23 mouse cellular contexts compared by ENCODE assay signal in genomic region chr17:77210947-77211346, GRCm38 (mm10).
DNase-seq lines count a peak whose midpoint lies in the region; ATAC-seq and TF ChIP-seq lines count a peak whose summit lies in the region.
"Had no signal": no experiment of that assay in that cellular context is flagged by ENCODE, and none has a peak within 500 bp of the region (broad histone marks: within the 10 kb centered on the region; RNA-seq: fewer than 3 reads in every experiment).

No protein-coding gene starts in this region.

- peak; percentile 90; the same call in 1 of the 2 replicates for ATAC-seq in lung, embryonic 15.5 days (ENCODE audit: borderline replicate concordance, extremely low read depth, low FRiP score, low TSS enrichment)
- peak; percentile 89 for ATAC-seq in lung, postnatal 0 days
- no peak for ATAC-seq in forebrain, embryonic 12.5 days (ENCODE audit: low FRiP score)
- ATAC-seq: activated CD4-positive, CD25-positive, alpha-beta regulatory T cell, adult 4 months; CD4-positive, CD25-positive, alpha-beta regulatory T cell, adult 4 months; forebrain, embryonic 14.5 days; forebrain, postnatal 0 days had no signal

- peak; percentile 82 for DNase-seq in lung, postnatal 0 days (ENCODE audit: low spot score)
- DNase-seq in lung, postnatal 25 days (ENCODE audit: low spot score), result peak; percentile 14
- DNase-seq in urinary bladder, postnatal 14 days (ENCODE audit: low spot score), result no peak
- no peak for DNase-seq in ovary, postnatal 10 days (ENCODE audit: low spot score)
- DNase-seq: adrenal gland, adult 8-10 months; adrenal gland, postnatal 25 days; cerebellum, adult 11-12 months; cerebellum, adult 8-10 months; cerebellum, postnatal 10 days; cerebellum, postnatal 36 days; embryo, embryonic 11 days; forebrain, postnatal 0 days; gastrocnemius, postnatal 25 days; heart, adult 2 months had no signal

- H3K4me2 ChIP-seq in lung, embryonic 15.5 days, result no peak overlapping the region
- H3K4me2 ChIP-seq in lung, postnatal 0 days (replicated peaks; ENCODE audit: low read depth, low read length), result no peak overlapping the region
- no peak overlapping the region for H3K4me2 ChIP-seq in forebrain, embryonic 12.5 days
- H3K4me2 ChIP-seq: heart, embryonic 11.5 days; hindbrain, embryonic 12.5 days; hindbrain, embryonic 15.5 days had no signal

- no peaks in the 10 kb centered on the region for H3K4me1 ChIP-seq in lung, embryonic 15.5 days
- no peaks in the 10 kb centered on the region for H3K4me1 ChIP-seq in lung, postnatal 0 days (ENCODE audit: insufficient read depth, low read depth, low read length)
- no peaks in the 10 kb centered on the region for H3K4me1 ChIP-seq in forebrain, embryonic 12.5 days
- H3K4me1 ChIP-seq: forebrain, embryonic 10.5 days; hindbrain, embryonic 12.5 days; hindbrain, embryonic 15.5 days had no signal

- no peak overlapping the region for H3K4me3 ChIP-seq in lung, embryonic 15.5 days
- H3K4me3 ChIP-seq in lung, postnatal 0 days (ENCODE audit: low read depth, low read length), result no peak overlapping the region
- no peak overlapping the region for H3K4me3 ChIP-seq in forebrain, embryonic 12.5 days (replicated peaks)
- H3K4me3 ChIP-seq: forebrain, embryonic 10.5 days; heart, adult 2 months; hindbrain, embryonic 12.5 days; hindbrain, embryonic 15.5 days had no signal

- no peak overlapping the region for H3K9ac ChIP-seq in lung, embryonic 15.5 days
- H3K9ac ChIP-seq in lung, postnatal 0 days (replicated peaks; ENCODE audit: low read depth), result no peak overlapping the region
- no peak overlapping the region for H3K9ac ChIP-seq in forebrain, embryonic 12.5 days
- H3K9ac ChIP-seq: forebrain, postnatal 0 days; hindbrain, embryonic 12.5 days; hindbrain, embryonic 15.5 days had no signal

- peak; percentile 66 for TF ChIP-seq EP300 in lung, postnatal 0 days (IDR thresholded peaks at IDR 0.05)

- 14% methylated on average over 1 of the region's 1 CpGs for WGBS in lung, embryonic 15.5 days
- 13% methylated on average over 1 of the region's 1 CpGs for WGBS in lung, postnatal 0 days
- 86% methylated on average over 1 of the region's 1 CpGs for WGBS in forebrain, embryonic 12.5 days

- TF ChIP-seq CTCF in lung, postnatal 0 days (IDR thresholded peaks at IDR 0.05), result no peak

- 0 out of 2 replicates have a peak overlapping the region, but pooled peaks have one; percentile 15 for H3K27ac ChIP-seq in lung, embryonic 15.5 days
- H3K27ac ChIP-seq in lung, postnatal 0 days (ENCODE audit: low read length), result no peak overlapping the region
- no peak overlapping the region for H3K27ac ChIP-seq in forebrain, embryonic 12.5 days
- H3K27ac ChIP-seq: forebrain, embryonic 10.5 days; heart, adult 2 months; hindbrain, embryonic 12.5 days; hindbrain, embryonic 15.5 days had no signal

- H3K9me3 ChIP-seq in lung, embryonic 15.5 days, result no peaks in the 10 kb centered on the region
- H3K9me3 ChIP-seq in lung, postnatal 0 days (ENCODE audit: low read length), result no peaks in the 10 kb centered on the region
- no peaks in the 10 kb centered on the region for H3K9me3 ChIP-seq in forebrain, embryonic 12.5 days
- H3K9me3 ChIP-seq: forebrain, embryonic 10.5 days; hindbrain, embryonic 12.5 days; hindbrain, embryonic 15.5 days had no signal

- no peaks in the 10 kb centered on the region for H3K36me3 ChIP-seq in lung, embryonic 15.5 days
- no peaks in the 10 kb centered on the region for H3K36me3 ChIP-seq in lung, postnatal 0 days (ENCODE audit: insufficient read depth, low read length)
- H3K36me3 ChIP-seq in forebrain, embryonic 12.5 days (replicated peaks), result no peaks in the 10 kb centered on the region
- H3K36me3 ChIP-seq: forebrain, embryonic 10.5 days; hindbrain, embryonic 12.5 days; hindbrain, embryonic 15.5 days had no signal

- H3K27me3 ChIP-seq in lung, embryonic 15.5 days, result no peaks in the 10 kb centered on the region
- H3K27me3 ChIP-seq in lung, postnatal 0 days (replicated peaks; ENCODE audit: insufficient read depth, low read length), result no peaks in the 10 kb centered on the region
- no peaks in the 10 kb centered on the region for H3K27me3 ChIP-seq in forebrain, embryonic 12.5 days
- H3K27me3 ChIP-seq: hindbrain, embryonic 12.5 days; hindbrain, embryonic 15.5 days had no signal

Comparison
In these comparisons a context has a peak if more than half of its experiments do, and no peak if none do; other contexts are left out.
1. DNase-seq: peak in lung, postnatal 0 days (single experiment) and lung, postnatal 25 days (single experiment); none in urinary bladder, postnatal 14 days (single experiment) and ovary, postnatal 10 days (single experiment).